Mouse (Mus musculus) kidney, postnatal 0 days (tissue): ENCODE measurements around the gene 4930432K21Rik. TPM values are rescaled to one million over a fixed set of nuclear protein-coding genes. Genes with fewer than 3 reads are reported as not detected.

ENCODE experiments used
- ATAC-seq: fragments of 200-750 bp; cut with Nextera tagmentation; replicated peaks from 2 replicates; pipeline ENCODE4 v1.8.0; 2017; ENCODE audit warnings: low read depth, moderate number of reproducible peaks, moderate TSS enrichment, moderate library complexity; ENCODE audit not compliant: low FRiP score
- DNase-seq: peaks from one replicate; pipeline ENCODE4 v3.0.0-alpha.2; 2016; ENCODE audit warnings: low spot score
- H3K27ac ChIP-seq: fragments of 300-500 bp; sonication (generic); 2 replicates; pipeline ENCODE4 v1.5.1; 2014; ENCODE audit warnings: mild to moderate bottlenecking
- H3K27me3 ChIP-seq: fragments of 300-500 bp; sonication (generic); 2 replicates; pipeline ENCODE4 v1.6.1; 2014; ENCODE audit warnings: low read length, mixed read lengths; ENCODE audit not compliant: insufficient read depth
- H3K36me3 ChIP-seq: fragments of 300-500 bp; sonication (generic); 2 replicates; pipeline ENCODE4 v1.6.1; 2014; ENCODE audit warnings: low read length, mixed read lengths; ENCODE audit not compliant: insufficient read depth
- H3K4me1 ChIP-seq: fragments of 300-500 bp; sonication (generic); replicated peaks from 2 replicates; pipeline ENCODE4 v1.6.1; 2014; ENCODE audit warnings: antibody characterized with exemption, low read length, mixed read lengths; ENCODE audit not compliant: insufficient read depth
- H3K4me2 ChIP-seq: fragments of 300-500 bp; sonication (generic); 2 replicates; pipeline ENCODE4 v1.6.1; 2014; ENCODE audit warnings: mild to moderate bottlenecking, low read length, moderate library complexity, mixed read lengths
- H3K4me3 ChIP-seq: fragments of 300-500 bp; sonication (generic); replicated peaks from 2 replicates; pipeline ENCODE4 v1.5.1; 2014; ENCODE audit warnings: low read depth, low read length
- H3K9ac ChIP-seq: fragments of 300-500 bp; sonication (generic); 2 replicates; pipeline ENCODE4 v1.6.1; 2014; ENCODE audit warnings: low read depth, low read length
- H3K9me3 ChIP-seq: fragments of 300-500 bp; sonication (generic); replicated peaks from 2 replicates; pipeline ENCODE4 v1.6.1; 2016; ENCODE audit warnings: low read length, inconsistent platforms, mixed read lengths
- CTCF ChIP-seq: IDR thresholded peaks from 2 replicates; pipeline ENCODE4 v1.5.1; 2016; ENCODE audit warnings: antibody characterized with exemption, low read depth, mild to moderate bottlenecking, moderate library complexity
- WGBS: fragments of 180-500 bp; shearing (Covaris S2); extraction: QIAGEN DNeasy Blood & Tissue Kit; methylation state at CpG from one replicate; pipeline ENCODE4 v1.1.7; 2014; 5-methylcytosine and 5-hydroxymethylcytosine counted together
- microRNA counts: library from miRNA; unstranded; fragments of <30 nt; microRNA quantifications from one replicate; lab custom pipeline; 2015
- microRNA-seq: library from miRNA; unstranded; fragments of <30 nt; microRNA quantifications from one replicate; pipeline ENCODE4, GENCODE M21; 2016
- polyA plus RNA-seq: library from polyadenylated mRNA; unstranded; fragments of >200 nt; fragmentation: Nextera tagmentation; extraction: Ambion mirVana; gene quantifications from 2 replicates; pipeline ENCODE4 v1.2.1, GENCODE M21; 2015

The 4930432K21Rik gene
- polyA plus RNA-seq, 1 experiment from 2014 or later: 1.3 TPM

GRCm38 (mm10) chr8:84218143-84218542, 70.3 kb downstream of the 4930432K21Rik start:
- Histone ChIP-seq H3K4me3 (no peak overlapping the region), H3K27ac (no peak overlapping the region), H3K27me3 (no peaks in the 10 kb centered on the region), H3K4me1 (no peaks in the 10 kb centered on the region), H3K4me2 (no peak overlapping the region), H3K9ac (no peak overlapping the region), H3K36me3 (peaks cover 74% of the 10 kb centered on the region), H3K9me3 (no peaks in the 10 kb centered on the region)
- WGBS: 96% methylated on average over 5 of the region's 5 CpGs
- ATAC-seq: no peak
- no peak for DNase-seq
- no peak for TF ChIP-seq CTCF

- no peak overlapping the region for H3K4me3 ChIP-seq
- no peak for TF ChIP-seq CTCF
- no peaks in the 10 kb centered on the region for H3K9me3 ChIP-seq
- ATAC-seq (no peak), DNase-seq (no peak)
- no peak overlapping the region for H3K27ac ChIP-seq
- H3K27me3 ChIP-seq: no peaks in the 10 kb centered on the region
- no peaks in the 10 kb centered on the region for H3K4me1 ChIP-seq
- H3K9ac ChIP-seq: no peak overlapping the region
- peaks cover 70% of the 10 kb centered on the region for H3K36me3 ChIP-seq
- H3K4me2 ChIP-seq: no peak overlapping the region
- 84% methylated on average over 7 of the region's 7 CpGs for WGBS
Observed at GRCm38 (mm10) chr8:84220105-84220504, 72.3 kb downstream of the 4930432K21Rik start.

MicroRNA genes within 50 kb of the gene (microRNA counts, 519-probe panel; counts per million panel counts)
- microRNA mmu-miR-181c (lab: Ali Mortazavi, UCI) (3,943 counts per million, percentile 75 among the panel's probes with 10 or more counts), microRNA mmu-miR-23a (lab: Ali Mortazavi, UCI) (6,477 counts per million, percentile 92 among the panel's probes with 10 or more counts), microRNA mmu-miR-27a (lab: Ali Mortazavi, UCI) (6,966 counts per million, percentile 94 among the panel's probes with 10 or more counts)

Small RNA genes lying within 50 kb of the gene (microRNA-seq; reads per million reads assigned to microRNA genes)
- not detected for gene Gm25110
- 4,563 reads per million, percentile 90 among the genes with 10 or more reads in this experiment for gene Mir181c
- 2,805 reads per million, percentile 87 among the genes with 10 or more reads in this experiment for gene Mir181d
- 13,119 reads per million, percentile 95 among the genes with 10 or more reads in this experiment for gene Mir23a
- gene Mir24-2: not detected
- gene Mir27a: 342 reads per million, percentile 66 among the genes with 10 or more reads in this experiment
- not detected for gene Mir3074-2

Other genes with a start within 250 kb of the 4930432K21Rik start
- gene Adgrl1, start 247.9 kb upstream of the 4930432K21Rik start, polyA plus RNA-seq: 11.5 and 14.4 TPM in 2 replicates
- 0.46 and 0.47 TPM in 2 replicates for gene Gm10644, start 192.8 kb upstream of the 4930432K21Rik start, polyA plus RNA-seq
- 23.0 and 27.8 TPM in 2 replicates for gene Asf1b, start 192.5 kb upstream of the 4930432K21Rik start, polyA plus RNA-seq
- gene Prkaca, start 175.0 kb upstream of the 4930432K21Rik start, polyA plus RNA-seq: 104 and 109 TPM in 2 replicates
- 6.7 and 7.2 TPM in 2 replicates for gene Samd1, start 150.4 kb upstream of the 4930432K21Rik start, polyA plus RNA-seq
- 1.1 and 1.7 TPM in 2 replicates for gene 1700067K01Rik, start 146.5 kb upstream of the 4930432K21Rik start, polyA plus RNA-seq
- gene 2210011C24Rik, start 135.9 kb upstream of the 4930432K21Rik start, polyA plus RNA-seq: 15.8 and 21.0 TPM in 2 replicates
- gene Palm3, start 126.6 kb upstream of the 4930432K21Rik start, polyA plus RNA-seq: 12.7 and 15.7 TPM in 2 replicates
- 1.2 and 1.3 TPM in 2 replicates for gene Il27ra, start 105.4 kb upstream of the 4930432K21Rik start, polyA plus RNA-seq
- gene Rln3, start 103.0 kb upstream of the 4930432K21Rik start, polyA plus RNA-seq: not detected in 2 replicates
- 1.8 TPM in 2 replicates for gene Gm10643, start 82.9 kb upstream of the 4930432K21Rik start, polyA plus RNA-seq
- 6.7 and 7.4 TPM in 2 replicates for gene Rfx1, start 81.2 kb upstream of the 4930432K21Rik start, polyA plus RNA-seq
- gene Dcaf15, start 43.3 kb upstream of the 4930432K21Rik start, polyA plus RNA-seq: 7.5 TPM in 2 replicates
- 0.05 and 0.14 TPM in 2 replicates for gene Podnl1, start 22.0 kb upstream of the 4930432K21Rik start, polyA plus RNA-seq
- gene Cc2d1a, start 89 bp upstream of the 4930432K21Rik start, polyA plus RNA-seq: 17.2 and 19.1 TPM in 2 replicates
- 8.6 and 9.6 TPM in 2 replicates for gene Nanos3, start 37.2 kb downstream of the 4930432K21Rik start, polyA plus RNA-seq
- gene Zswim4, start 89.0 kb downstream of the 4930432K21Rik start, polyA plus RNA-seq: 10.5 and 11.0 TPM in 2 replicates
- 373 and 388 TPM in 2 replicates for gene D8Ertd738e, start 101.7 kb downstream of the 4930432K21Rik start, polyA plus RNA-seq
- gene Mri1, start 109.3 kb downstream of the 4930432K21Rik start, polyA plus RNA-seq: 80.4 and 81.6 TPM in 2 replicates
- 17.4 and 20.2 TPM in 2 replicates for gene Ccdc130, start 122.4 kb downstream of the 4930432K21Rik start, polyA plus RNA-seq
- gene Cacna1a, start 240.4 kb downstream of the 4930432K21Rik start, polyA plus RNA-seq: 4.3 and 6.6 TPM in 2 replicates